Mouse (Mus musculus) adipocyte (in vitro differentiated cells): ENCODE data around the gene Fgfr3.
A peak's percentile ranks its signal among the peaks of the same experiment; 100 is the strongest.

Experiments
- DNase-seq: peaks from one replicate; pipeline ENCODE4 v3.0.0-alpha.2; 2016; ENCODE audit warnings: low spot score

Fgfr3 gene

GRCm38 (mm10) chr5:33730516-33730915 is 9.0 kb downstream of the Fgfr3 start:
- no peak for DNase-seq

- no peak for DNase-seq
Observed at GRCm38 (mm10) chr5:33731051-33731450, 9.6 kb downstream of the Fgfr3 start.

- no peak for DNase-seq
Observed at GRCm38 (mm10) chr5:33733837-33734236, 12.4 kb downstream of the Fgfr3 start.

GRCm38 (mm10) chr5:33735412-33736092 is 14.1 kb downstream of the Fgfr3 start:
- DNase-seq: no peak

GRCm38 (mm10) chr5:33736230-33736629 is 14.8 kb downstream of the Fgfr3 start:
- DNase-seq: no peak

GRCm38 (mm10) chr5:33737903-33738321 is 16.4 kb downstream of the Fgfr3 start:
- DNase-seq: peak; percentile 80

GRCm38 (mm10) chr5:33738341-33738740 is 16.9 kb downstream of the Fgfr3 start:
- DNase-seq: no peak

- DNase-seq: no peak
Observed at GRCm38 (mm10) chr5:33740548-33740947, 19.1 kb downstream of the Fgfr3 start.

- DNase-seq: no peak
Observed at GRCm38 (mm10) chr5:33743481-33743880, 22.0 kb downstream of the Fgfr3 start.

- no peak for DNase-seq
Observed at GRCm38 (mm10) chr5:33777195-33777594, 55.7 kb downstream of the Fgfr3 start.

GRCm38 (mm10) chr5:33781964-33782344 is 60.5 kb downstream of the Fgfr3 start:
- peak; percentile 50 for DNase-seq

GRCm38 (mm10) chr5:33782345-33782998 is 61.0 kb downstream of the Fgfr3 start, which contains the start of gene Letm1:
Gene Letm1, minus strand, starts transcription at chr5:33782817.
- DNase-seq: peak; percentile 95

GRCm38 (mm10) chr5:33782999-33783390 is 61.5 kb downstream of the Fgfr3 start:
- no peak for DNase-seq
